Comparison of ENCODE assay signal across 27 mouse cellular contexts in the genomic region with DNA sequence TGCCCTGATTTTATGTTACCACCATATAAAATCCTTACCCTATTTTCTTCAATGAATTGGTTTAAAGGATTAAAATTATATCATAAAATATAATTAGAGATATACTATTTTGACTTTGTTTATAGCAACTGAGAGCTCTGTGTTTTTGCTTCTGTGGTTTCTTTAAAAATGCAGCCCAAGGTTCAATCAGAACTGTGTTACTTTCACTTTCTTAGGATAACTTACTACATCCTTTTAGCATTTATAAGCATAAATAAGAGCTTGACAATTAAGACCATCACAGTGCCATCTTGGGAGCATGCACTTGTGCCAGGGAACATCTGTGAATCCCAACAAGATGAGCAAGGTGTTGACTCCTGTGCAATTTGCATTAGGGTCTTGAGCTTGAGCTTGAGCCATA.
"Had no signal": no experiment of that assay in that cellular context is flagged by ENCODE, and none has a peak within 500 bp of the region (broad histone marks: within the 10 kb centered on the region; RNA-seq: fewer than 3 reads in every experiment).

No protein-coding gene starts in this region.

- H3K4me2 ChIP-seq: heart, embryonic 12.5 days; hindbrain, embryonic 12.5 days; hindbrain, embryonic 15.5 days; kidney, embryonic 15.5 days; limb, embryonic 13.5 days; limb, embryonic 15.5 days; liver, embryonic 11.5 days; liver, embryonic 13.5 days; liver, embryonic 15.5 days had no signal

- H3K27me3 ChIP-seq: heart, embryonic 12.5 days; hindbrain, embryonic 12.5 days; hindbrain, embryonic 15.5 days; kidney, embryonic 15.5 days; limb, embryonic 13.5 days; limb, embryonic 15.5 days; liver, embryonic 13.5 days; liver, embryonic 15.5 days had no signal

- H3K36me3 ChIP-seq: heart, embryonic 12.5 days; hindbrain, embryonic 10.5 days; hindbrain, embryonic 12.5 days; hindbrain, embryonic 15.5 days; kidney, embryonic 15.5 days; limb, embryonic 13.5 days; limb, embryonic 15.5 days; liver, embryonic 13.5 days; liver, embryonic 15.5 days had no signal

- H3K4me1 ChIP-seq: heart, embryonic 12.5 days; hindbrain, embryonic 10.5 days; hindbrain, embryonic 12.5 days; hindbrain, embryonic 15.5 days; kidney, embryonic 15.5 days; limb, embryonic 13.5 days; limb, embryonic 15.5 days; liver, embryonic 13.5 days; liver, embryonic 15.5 days had no signal

- ATAC-seq: hindbrain, postnatal 0 days; intestine, embryonic 16.5 days had no signal

- H3K9me3 ChIP-seq: heart, embryonic 12.5 days; hindbrain, embryonic 10.5 days; hindbrain, embryonic 12.5 days; hindbrain, embryonic 15.5 days; kidney, embryonic 15.5 days; limb, embryonic 13.5 days; limb, embryonic 15.5 days; liver, embryonic 13.5 days; liver, embryonic 15.5 days had no signal

- H3K9ac ChIP-seq: heart, embryonic 12.5 days; hindbrain, embryonic 12.5 days; hindbrain, embryonic 15.5 days; kidney, embryonic 15.5 days; limb, embryonic 13.5 days; limb, embryonic 15.5 days; liver, embryonic 13.5 days; liver, embryonic 15.5 days had no signal

- DNase-seq: gastrocnemius, postnatal 14 days; gastrocnemius, postnatal 36 days; heart, adult 11 months; heart, adult 2 months; heart, postnatal 10 days; heart, postnatal 4 days; kidney, adult 11 months; kidney, adult 2 months; kidney, adult 9 months; kidney, postnatal 14 days; kidney, postnatal 36 days; layer of hippocampus, adult 9-11 months; layer of hippocampus, postnatal 36 days; left cerebral cortex, postnatal 4 days; liver, embryonic 13.5 days had no signal

- H3K4me3 ChIP-seq: heart, adult 2 months; heart, embryonic 12.5 days; hindbrain, embryonic 10.5 days; hindbrain, embryonic 12.5 days; hindbrain, embryonic 15.5 days; kidney, embryonic 15.5 days; limb, embryonic 13.5 days; limb, embryonic 15.5 days; liver, embryonic 13.5 days; liver, embryonic 15.5 days had no signal

- H3K27ac ChIP-seq: heart, adult 2 months; hindbrain, embryonic 10.5 days; hindbrain, embryonic 12.5 days; hindbrain, embryonic 15.5 days; hindbrain, postnatal 0 days; kidney, embryonic 15.5 days; kidney, postnatal 0 days; limb, embryonic 13.5 days; limb, embryonic 15.5 days; liver, embryonic 13.5 days; liver, embryonic 15.5 days had no signal
